Mouse (Mus musculus): ENCODE results near the gene Ptprd.

- no peak for TF ChIP-seq CTCF (IDR thresholded peaks at IDR 0.05; ENCODE audit: control insufficient read depth, insufficient read depth, low read length)
- TF ChIP-seq POLR2A (IDR thresholded peaks at IDR 0.05; ENCODE audit: borderline replicate concordance, control insufficient read depth, low read depth, low read length), result no peak
These were observed 1808.5 kb downstream of the Ptprd start for GRCm38 (mm10) chr4:76403219-76403618.
